Mouse (Mus musculus) thymus, postnatal 25 days (tissue): ENCODE results near the gene Upb1.
"Not testable (repeated sequence)": the region's sequence is repeated elsewhere in the genome, so short reads cannot be mapped to it uniquely, and the experiment has no call there.

ENCODE experiments used
- DNase-seq: peaks from one replicate; pipeline ENCODE4 v3.0.0; 2022

Gene Upb1

GRCm38 (mm10) chr10:75400958-75401357 lies at the start of gene Upb1:
Gene Upb1, plus strand, starts transcription at chr10:75401115.
- DNase-seq, result no peak

DNA sequence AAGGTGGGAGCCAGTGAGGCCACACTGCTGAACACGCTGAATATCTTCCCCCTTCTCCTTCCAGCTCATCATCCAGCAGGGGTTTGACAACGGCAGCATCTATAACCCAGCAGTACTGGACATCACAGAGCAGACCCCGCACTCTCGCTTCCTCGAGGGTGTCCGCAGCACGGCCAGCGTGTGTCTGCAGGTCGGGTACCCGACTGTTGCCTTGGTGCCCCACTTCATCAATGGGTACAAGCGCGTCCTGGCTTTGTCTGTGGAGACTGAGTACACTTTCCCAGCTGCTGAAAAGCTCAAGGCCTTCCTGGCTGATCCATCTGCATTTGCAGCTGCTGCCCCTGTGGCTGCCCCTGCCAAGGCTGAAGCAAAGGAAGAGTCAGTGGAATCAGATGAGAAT lies 48.4 kb upstream of the Upb1 start:
- DNase-seq, result no peak

DNA sequence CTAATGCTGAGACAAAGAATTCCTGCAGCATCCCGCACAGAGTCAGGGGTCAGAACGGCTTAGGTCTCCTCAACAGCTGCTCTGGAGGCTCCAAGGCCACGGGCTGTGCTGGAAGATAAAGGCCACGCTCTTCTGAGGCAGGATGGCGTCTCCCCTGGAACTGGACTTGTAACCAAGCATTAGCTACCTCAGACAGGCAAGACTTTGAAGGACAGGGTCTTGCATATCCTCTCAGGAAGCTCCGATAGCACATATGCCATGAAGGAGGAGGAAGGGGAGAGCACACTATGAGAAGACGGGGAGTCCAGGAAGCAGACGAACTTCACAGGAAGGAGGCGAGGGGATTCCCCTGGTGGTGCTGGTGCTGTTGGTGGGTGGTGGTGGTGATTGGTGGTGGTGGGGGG lies 47.1 kb upstream of the Upb1 start:
- not testable (repeated sequence) for DNase-seq

- DNase-seq, result no peak
These were observed 45.6 kb upstream of the Upb1 start for GRCm38 (mm10) chr10:75355341-75355740.

DNA sequence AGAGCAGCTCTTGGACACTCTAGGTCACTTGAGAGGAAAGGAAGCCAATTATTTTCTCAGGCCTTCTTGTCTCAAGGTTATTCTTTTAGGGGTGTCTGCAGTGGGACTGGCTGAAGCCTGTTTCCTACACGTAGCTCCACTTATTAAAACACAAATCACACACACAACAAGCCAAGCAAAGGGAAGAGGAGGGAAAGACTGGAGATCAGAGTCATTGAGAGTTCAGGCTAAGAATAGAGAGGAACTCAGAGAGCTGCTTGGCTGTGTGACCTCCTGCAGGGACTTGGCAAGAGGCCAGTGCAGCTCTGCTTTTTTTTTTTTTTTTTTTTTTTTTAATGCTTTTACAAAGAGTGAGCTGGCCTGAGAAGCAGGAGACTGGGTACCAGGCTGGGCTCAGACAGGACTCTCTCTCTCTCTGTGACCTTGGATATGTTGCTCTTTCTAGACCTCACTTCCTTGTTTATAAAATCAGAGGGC lies 36.7 kb upstream of the Upb1 start:
- DNase-seq, result not testable (repeated sequence)

- DNase-seq, result no peak
These were observed 36.1 kb upstream of the Upb1 start for GRCm38 (mm10) chr10:75364796-75365195.

DNA sequence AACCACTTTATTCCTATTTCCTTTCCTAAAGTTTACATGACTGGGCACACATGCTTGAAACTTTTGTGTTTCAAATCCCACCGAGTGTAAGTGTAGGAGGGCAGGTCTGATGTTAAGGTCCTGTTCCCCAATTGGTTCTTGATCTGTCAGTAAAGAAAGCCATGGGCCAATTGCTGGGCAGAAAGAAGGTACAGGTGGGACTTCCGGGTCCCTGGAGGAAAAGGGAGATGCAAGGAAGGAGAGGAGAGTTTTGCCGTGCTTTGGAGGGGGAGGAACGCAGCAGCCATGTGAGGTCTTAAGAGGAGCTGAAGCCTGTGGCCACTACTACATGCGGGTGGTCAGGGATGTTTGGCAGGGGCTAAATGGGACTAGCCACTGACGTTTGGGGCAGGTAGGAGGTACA lies 35.7 kb upstream of the Upb1 start:
- DNase-seq, result peak; percentile 32

- not testable (repeated sequence) for DNase-seq
These were observed 27.1 kb upstream of the Upb1 start for GRCm38 (mm10) chr10:75373655-75374351.

GRCm38 (mm10) chr10:75378688-75379087 lies 22.2 kb upstream of the Upb1 start:
- DNase-seq, result no peak

DNA sequence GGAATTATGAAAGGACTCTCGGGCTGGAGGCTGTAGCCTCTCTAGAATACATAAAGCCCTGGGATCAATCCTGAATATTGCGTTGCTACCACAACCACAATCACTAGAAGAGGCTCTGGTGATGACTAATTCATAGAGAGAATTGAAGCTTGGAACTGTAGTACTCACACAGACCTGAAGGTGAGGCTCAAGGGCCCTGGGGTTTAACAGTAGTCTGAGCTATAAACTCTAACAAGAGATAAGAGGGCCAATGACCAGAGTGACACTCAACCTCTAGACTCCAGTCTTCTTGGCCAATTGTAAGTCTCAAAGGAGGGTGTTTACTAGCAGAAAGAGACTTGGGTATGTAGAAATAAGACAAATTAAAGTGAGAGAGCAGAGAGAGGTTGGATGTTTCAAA lies 10.8 kb upstream of the Upb1 start:
- DNase-seq, result no peak

GRCm38 (mm10) chr10:75390832-75391231 lies 10.1 kb upstream of the Upb1 start:
- DNase-seq, result no peak

- no peak for DNase-seq
These were observed 6.1 kb upstream of the Upb1 start for GRCm38 (mm10) chr10:75394796-75395195.

DNA sequence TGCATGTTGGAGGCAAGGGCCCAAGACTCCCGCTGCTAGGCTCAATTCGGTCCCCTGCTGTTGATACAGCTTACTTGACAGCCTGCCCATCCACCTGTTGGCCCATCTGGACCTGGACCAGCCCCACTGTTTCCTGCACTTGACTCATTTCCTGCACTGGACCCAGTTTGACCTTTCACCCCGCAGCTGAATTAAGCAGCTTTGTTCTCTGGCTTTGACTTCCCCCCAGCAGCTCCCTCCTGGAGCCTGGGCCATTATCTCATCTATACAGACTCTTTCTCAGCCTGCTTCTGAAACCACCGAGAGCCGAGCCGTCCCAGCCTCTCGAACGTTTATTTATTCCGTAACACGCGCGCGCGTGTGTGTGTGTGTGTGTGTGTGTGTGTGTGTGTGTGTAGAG lies 3.9 kb upstream of the Upb1 start:
- DNase-seq, result no peak

GRCm38 (mm10) chr10:75405916-75406315 lies 5.0 kb downstream of the Upb1 start:
- DNase-seq, result no peak

- no peak for DNase-seq
These were observed 5.8 kb downstream of the Upb1 start for GRCm38 (mm10) chr10:75406755-75407154.

DNA sequence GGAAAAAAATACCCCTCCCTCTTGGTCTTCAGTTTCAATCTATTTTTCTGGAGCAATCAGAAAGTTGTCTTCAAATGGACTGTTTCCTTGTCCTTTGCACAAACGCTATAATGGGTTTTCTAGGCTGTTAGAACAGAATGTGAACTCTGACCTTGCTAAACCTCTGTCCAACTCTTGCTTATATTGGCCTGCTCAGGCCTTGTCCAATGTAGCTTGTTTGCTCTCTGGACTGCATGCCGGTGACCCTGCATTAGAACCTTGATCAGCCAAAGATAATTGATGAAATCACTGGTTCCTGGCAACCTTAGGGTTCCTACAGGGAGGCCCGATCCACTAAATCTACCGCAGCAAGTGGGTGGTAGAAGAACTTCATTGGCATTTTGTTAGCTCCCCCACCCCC lies 6.8 kb downstream of the Upb1 start:
- no peak for DNase-seq

- DNase-seq, result not testable (repeated sequence)
These were observed 10.6 kb downstream of the Upb1 start for GRCm38 (mm10) chr10:75411343-75412113.

DNA sequence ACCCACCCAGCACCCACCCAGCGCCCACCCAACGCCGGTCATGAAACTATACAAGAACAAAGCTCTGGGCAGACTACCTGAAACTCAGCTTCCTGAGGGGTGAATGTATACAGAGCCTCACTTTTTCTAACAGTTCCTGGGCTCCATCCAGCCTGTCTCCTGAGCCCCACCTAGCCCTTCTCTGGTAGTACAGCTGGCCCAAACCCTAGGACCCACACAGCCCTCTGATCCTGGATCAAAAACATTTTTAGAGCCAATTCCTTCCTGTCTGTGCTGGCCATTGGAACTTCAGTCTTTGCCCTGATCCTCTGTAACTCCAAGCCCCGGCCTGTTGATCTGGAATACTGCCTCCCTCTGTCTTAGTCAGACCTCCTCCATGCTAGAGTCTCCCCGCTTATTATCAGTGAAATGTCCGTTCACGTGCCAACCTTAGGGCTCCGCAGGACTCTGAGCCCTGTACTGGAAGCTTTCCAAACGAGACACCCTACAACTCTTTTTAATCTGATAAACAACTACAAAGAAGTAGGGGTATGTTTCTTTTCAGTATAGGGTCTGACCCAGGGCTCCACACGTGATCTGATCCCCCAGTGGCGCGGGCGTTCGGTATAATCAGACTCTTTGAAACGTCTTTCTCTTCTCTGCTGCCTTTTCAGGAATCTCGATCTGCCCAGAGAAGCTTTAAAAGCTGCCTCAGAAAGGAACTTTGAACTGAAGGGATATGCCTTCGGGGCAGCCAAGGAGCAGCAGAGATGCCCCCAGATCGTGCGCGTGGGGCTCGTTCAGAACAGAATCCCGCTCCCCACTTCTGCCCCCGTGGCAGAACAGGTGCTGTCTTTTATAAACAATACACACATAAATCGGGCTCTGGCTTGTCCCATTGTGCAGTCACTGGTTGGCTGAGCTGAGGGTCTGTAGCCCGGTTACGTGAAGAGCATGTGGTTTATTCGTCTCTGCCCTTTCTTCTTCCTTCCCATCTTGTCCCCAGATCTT lies 11.5 kb downstream of the Upb1 start:
- DNase-seq, result no peak

GRCm38 (mm10) chr10:75414925-75415324 lies 14.0 kb downstream of the Upb1 start:
- DNase-seq, result no peak

- no peak for DNase-seq
These were observed 16.6 kb downstream of the Upb1 start for GRCm38 (mm10) chr10:75417363-75418042.

DNA sequence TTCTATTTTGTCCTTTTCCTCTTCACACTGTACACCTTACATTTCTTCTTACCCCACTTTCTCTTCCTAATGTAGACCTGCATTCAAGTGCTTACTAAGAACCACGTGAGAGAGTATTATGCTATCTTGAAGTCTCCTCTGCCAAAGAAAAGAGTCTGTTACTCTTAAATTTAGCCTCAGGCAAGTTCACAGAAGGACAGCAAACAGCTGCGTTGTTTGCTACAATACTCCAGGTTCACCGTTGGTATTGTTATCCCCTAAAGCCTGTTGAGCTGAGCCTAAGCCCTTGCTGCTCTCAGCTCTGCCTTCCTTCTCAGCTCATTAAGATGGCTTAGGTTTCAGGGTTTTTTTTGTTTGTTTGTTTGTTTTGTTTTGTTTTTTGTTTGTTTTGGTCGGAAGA lies 17.8 kb downstream of the Upb1 start:
- DNase-seq, result no peak

GRCm38 (mm10) chr10:75424498-75424901 lies 23.6 kb downstream of the Upb1 start:
- DNase-seq, result no peak
